Mouse (Mus musculus) heart, embryonic 11.5 days (tissue): Measurements from ENCODE around the gene Hoxa1. TPM values are rescaled to one million over a fixed set of nuclear protein-coding genes. Genes with fewer than 3 reads are reported as not detected.

Source experiments
- ATAC-seq: fragments of 200-750 bp; cut with Nextera tagmentation; replicated peaks from 2 replicates; pipeline ENCODE4 v1.8.0; 2017; ENCODE audit warnings: moderate library complexity; ENCODE audit not compliant: insufficient number of reproducible peaks, low FRiP score, low TSS enrichment
- H3K27ac ChIP-seq: fragments of 300-500 bp; sonication (generic); 2 replicates; pipeline ENCODE4 v1.5.1; 2014; ENCODE audit warnings: mild to moderate bottlenecking, low read depth, low read length
- H3K27me3 ChIP-seq: fragments of 300-500 bp; sonication (generic); 2 replicates; pipeline ENCODE4 v1.6.1; 2014; ENCODE audit warnings: mild to moderate bottlenecking, low read length, mixed read lengths; ENCODE audit not compliant: control insufficient read depth, insufficient read depth
- H3K36me3 ChIP-seq: fragments of 300-500 bp; sonication (generic); 2 replicates; pipeline ENCODE4 v1.6.1; 2014; ENCODE audit warnings: mild to moderate bottlenecking, low read length, moderate library complexity, mixed read lengths; ENCODE audit not compliant: control insufficient read depth, insufficient read depth
- H3K4me1 ChIP-seq: fragments of 300-500 bp; sonication (generic); 2 replicates; pipeline ENCODE4 v1.6.1; 2014; ENCODE audit warnings: low read length; ENCODE audit not compliant: control insufficient read depth, insufficient read depth
- H3K4me2 ChIP-seq: fragments of 300-500 bp; sonication (generic); 2 replicates; pipeline ENCODE4 v1.6.1; 2014; ENCODE audit warnings: mild to moderate bottlenecking, moderate library complexity
- H3K4me3 ChIP-seq: fragments of 300-500 bp; sonication (generic); 2 replicates; pipeline ENCODE4 v1.5.1; 2014; ENCODE audit warnings: low read depth, low read length
- H3K9ac ChIP-seq: fragments of 300-500 bp; sonication (generic); 2 replicates; pipeline ENCODE4 v1.6.1; 2014; ENCODE audit warnings: mild to moderate bottlenecking, low read depth, low read length, moderate library complexity
- H3K9me3 ChIP-seq: fragments of 300-500 bp; sonication (generic); replicated peaks from 2 replicates; pipeline ENCODE4 v1.6.1; 2016; ENCODE audit warnings: low read length; ENCODE audit not compliant: control insufficient read depth
- WGBS: fragments of 180-500 bp; shearing (Covaris S2); extraction: QIAGEN DNeasy Blood & Tissue Kit; methylation state at CpG from one replicate; pipeline ENCODE4 v1.1.7; 2014; ENCODE audit not compliant: insufficient replicate concordance; 5-methylcytosine and 5-hydroxymethylcytosine counted together
- polyA plus RNA-seq: library from polyadenylated mRNA; unstranded; fragments of >200 nt; fragmentation: Nextera tagmentation; extraction: Ambion mirVana; gene quantifications from 2 replicates; pipeline ENCODE4 v1.2.1, GENCODE M21; 2014

Gene Hoxa1
- polyA plus RNA-seq, 1 experiment from 2014 or later: 1.2 TPM

GRCm38 (mm10) chr6:52154044-52154443, 4.1 kb downstream of the Hoxa1 start:
- Histone ChIP-seq H3K4me1 (peaks cover 1% of the 10 kb centered on the region; the same call in 1 of the 2 replicates), H3K4me3 (no peak overlapping the region), H3K9me3 (no peaks in the 10 kb centered on the region), H3K36me3 (no peaks in the 10 kb centered on the region), H3K27me3 (peaks cover 92% of the 10 kb centered on the region), H3K4me2 (no peak overlapping the region), H3K9ac (no peak overlapping the region), H3K27ac (no peak overlapping the region)
- WGBS: 22% methylated on average over 5 of the region's 5 CpGs
- ATAC-seq: no peak

GRCm38 (mm10) chr6:52153270-52153669, 4.8 kb downstream of the Hoxa1 start:
- H3K4me2 ChIP-seq: no peak overlapping the region
- peaks cover 84% of the 10 kb centered on the region for H3K27me3 ChIP-seq
- H3K9me3 ChIP-seq: no peaks in the 10 kb centered on the region
- no peak for ATAC-seq
- WGBS: 3% methylated on average over 6 of the region's 6 CpGs
- no peak overlapping the region for H3K9ac ChIP-seq
- H3K27ac ChIP-seq: no peak overlapping the region
- H3K4me3 ChIP-seq: no peak overlapping the region
- H3K4me1 ChIP-seq: no peaks in the 10 kb centered on the region
- H3K36me3 ChIP-seq: no peaks in the 10 kb centered on the region

GRCm38 (mm10) chr6:52152226-52153193, 5.6 kb downstream of the Hoxa1 start:
- Histone ChIP-seq H3K36me3 (no peaks in the 10 kb centered on the region), H3K27me3 (peaks cover 83% of the 10 kb centered on the region), H3K4me1 (no peaks in the 10 kb centered on the region), H3K4me3 (no peak overlapping the region), H3K4me2 (no peak overlapping the region), H3K9me3 (no peaks in the 10 kb centered on the region), H3K27ac (no peak overlapping the region), H3K9ac (no peak overlapping the region)
- 14% methylated on average over 16 of the region's 16 CpGs for WGBS
- ATAC-seq: no peak

GRCm38 (mm10) chr6:52151571-52151970, 6.5 kb downstream of the Hoxa1 start:
- peaks cover 83% of the 10 kb centered on the region for H3K27me3 ChIP-seq
- no peak overlapping the region for H3K27ac ChIP-seq
- H3K9me3 ChIP-seq: no peaks in the 10 kb centered on the region
- no peak overlapping the region for H3K4me2 ChIP-seq
- no peaks in the 10 kb centered on the region for H3K36me3 ChIP-seq
- H3K9ac ChIP-seq: no peak overlapping the region
- no peak overlapping the region for H3K4me3 ChIP-seq
- WGBS: 16% methylated on average over 4 of the region's 4 CpGs
- H3K4me1 ChIP-seq: no peaks in the 10 kb centered on the region
- no peak for ATAC-seq

GRCm38 (mm10) chr6:52150401-52150966, 7.6 kb downstream of the Hoxa1 start:
- no peaks in the 10 kb centered on the region for H3K36me3 ChIP-seq
- 5% methylated on average over 16 of the region's 16 CpGs for WGBS
- H3K27me3 ChIP-seq: peaks cover 77% of the 10 kb centered on the region
- H3K4me1 ChIP-seq: no peaks in the 10 kb centered on the region
- H3K9ac ChIP-seq: no peak overlapping the region
- no peaks in the 10 kb centered on the region for H3K9me3 ChIP-seq
- H3K4me3 ChIP-seq: no peak overlapping the region
- no peak overlapping the region for H3K4me2 ChIP-seq
- ATAC-seq: no peak
- H3K27ac ChIP-seq: no peak overlapping the region

GRCm38 (mm10) chr6:52139115-52139514, 19.0 kb downstream of the Hoxa1 start:
- Histone ChIP-seq H3K4me1 (no peaks in the 10 kb centered on the region), H3K27ac (no peak overlapping the region), H3K27me3 (no peaks in the 10 kb centered on the region), H3K4me2 (no peak overlapping the region), H3K4me3 (no peak overlapping the region), H3K36me3 (no peaks in the 10 kb centered on the region), H3K9me3 (no peaks in the 10 kb centered on the region), H3K9ac (no peak overlapping the region)
- no peak for ATAC-seq
- 84% methylated on average over 5 of the region's 5 CpGs for WGBS

- H3K9me3 ChIP-seq: no peaks in the 10 kb centered on the region
- no peaks in the 10 kb centered on the region for H3K4me1 ChIP-seq
- no peaks in the 10 kb centered on the region for H3K36me3 ChIP-seq
- 65% methylated on average over 10 of the region's 10 CpGs for WGBS
- no peak for ATAC-seq
- no peak overlapping the region for H3K9ac ChIP-seq
- no peak overlapping the region for H3K27ac ChIP-seq
- no peak overlapping the region for H3K4me3 ChIP-seq
- peaks cover 4% of the 10 kb centered on the region; the same call in 1 of the 2 replicates for H3K27me3 ChIP-seq
- no peak overlapping the region for H3K4me2 ChIP-seq
Observed at GRCm38 (mm10) chr6:52138576-52138975, 19.5 kb downstream of the Hoxa1 start.

GRCm38 (mm10) chr6:52137841-52138535, 20.1 kb downstream of the Hoxa1 start:
- WGBS: 70% methylated on average over 9 of the region's 9 CpGs
- Histone ChIP-seq H3K9ac (no peak overlapping the region), H3K27me3 (peaks cover 8% of the 10 kb centered on the region), H3K27ac (no peak overlapping the region), H3K4me2 (no peak overlapping the region), H3K4me3 (no peak overlapping the region), H3K4me1 (no peaks in the 10 kb centered on the region), H3K36me3 (no peaks in the 10 kb centered on the region), H3K9me3 (no peaks in the 10 kb centered on the region)
- no peak for ATAC-seq
